Mouse (Mus musculus) heart, embryonic 11.5 days (tissue): ENCODE measurements around the gene Mrps18a. TPM values are rescaled to one million over a fixed set of nuclear protein-coding genes. Genes with fewer than 3 reads are reported as not detected.

ENCODE experiments used
- ATAC-seq: fragments of 200-750 bp; cut with Nextera tagmentation; replicated peaks from 2 replicates; pipeline ENCODE4 v1.8.0; 2017; ENCODE audit warnings: moderate library complexity; ENCODE audit not compliant: insufficient number of reproducible peaks, low FRiP score, low TSS enrichment
- H3K27ac ChIP-seq: fragments of 300-500 bp; sonication (generic); 2 replicates; pipeline ENCODE4 v1.5.1; 2014; ENCODE audit warnings: mild to moderate bottlenecking, low read depth, low read length
- H3K27me3 ChIP-seq: fragments of 300-500 bp; sonication (generic); 2 replicates; pipeline ENCODE4 v1.6.1; 2014; ENCODE audit warnings: mild to moderate bottlenecking, low read length, mixed read lengths; ENCODE audit not compliant: control insufficient read depth, insufficient read depth
- H3K36me3 ChIP-seq: fragments of 300-500 bp; sonication (generic); 2 replicates; pipeline ENCODE4 v1.6.1; 2014; ENCODE audit warnings: mild to moderate bottlenecking, low read length, moderate library complexity, mixed read lengths; ENCODE audit not compliant: control insufficient read depth, insufficient read depth
- H3K4me1 ChIP-seq: fragments of 300-500 bp; sonication (generic); 2 replicates; pipeline ENCODE4 v1.6.1; 2014; ENCODE audit warnings: low read length; ENCODE audit not compliant: control insufficient read depth, insufficient read depth
- H3K4me2 ChIP-seq: fragments of 300-500 bp; sonication (generic); 2 replicates; pipeline ENCODE4 v1.6.1; 2014; ENCODE audit warnings: mild to moderate bottlenecking, moderate library complexity
- H3K4me3 ChIP-seq: fragments of 300-500 bp; sonication (generic); 2 replicates; pipeline ENCODE4 v1.5.1; 2014; ENCODE audit warnings: low read depth, low read length
- H3K9ac ChIP-seq: fragments of 300-500 bp; sonication (generic); 2 replicates; pipeline ENCODE4 v1.6.1; 2014; ENCODE audit warnings: mild to moderate bottlenecking, low read depth, low read length, moderate library complexity
- H3K9me3 ChIP-seq: fragments of 300-500 bp; sonication (generic); replicated peaks from 2 replicates; pipeline ENCODE4 v1.6.1; 2016; ENCODE audit warnings: low read length; ENCODE audit not compliant: control insufficient read depth
- WGBS: fragments of 180-500 bp; shearing (Covaris S2); extraction: QIAGEN DNeasy Blood & Tissue Kit; methylation state at CpG from one replicate; pipeline ENCODE4 v1.1.7; 2014; ENCODE audit not compliant: insufficient replicate concordance; 5-methylcytosine and 5-hydroxymethylcytosine counted together
- polyA plus RNA-seq: library from polyadenylated mRNA; unstranded; fragments of >200 nt; fragmentation: Nextera tagmentation; extraction: Ambion mirVana; gene quantifications from 2 replicates; pipeline ENCODE4 v1.2.1, GENCODE M21; 2014

Mrps18a gene
- 118 and 123 TPM in 2 replicates for polyA plus RNA-seq

DNA sequence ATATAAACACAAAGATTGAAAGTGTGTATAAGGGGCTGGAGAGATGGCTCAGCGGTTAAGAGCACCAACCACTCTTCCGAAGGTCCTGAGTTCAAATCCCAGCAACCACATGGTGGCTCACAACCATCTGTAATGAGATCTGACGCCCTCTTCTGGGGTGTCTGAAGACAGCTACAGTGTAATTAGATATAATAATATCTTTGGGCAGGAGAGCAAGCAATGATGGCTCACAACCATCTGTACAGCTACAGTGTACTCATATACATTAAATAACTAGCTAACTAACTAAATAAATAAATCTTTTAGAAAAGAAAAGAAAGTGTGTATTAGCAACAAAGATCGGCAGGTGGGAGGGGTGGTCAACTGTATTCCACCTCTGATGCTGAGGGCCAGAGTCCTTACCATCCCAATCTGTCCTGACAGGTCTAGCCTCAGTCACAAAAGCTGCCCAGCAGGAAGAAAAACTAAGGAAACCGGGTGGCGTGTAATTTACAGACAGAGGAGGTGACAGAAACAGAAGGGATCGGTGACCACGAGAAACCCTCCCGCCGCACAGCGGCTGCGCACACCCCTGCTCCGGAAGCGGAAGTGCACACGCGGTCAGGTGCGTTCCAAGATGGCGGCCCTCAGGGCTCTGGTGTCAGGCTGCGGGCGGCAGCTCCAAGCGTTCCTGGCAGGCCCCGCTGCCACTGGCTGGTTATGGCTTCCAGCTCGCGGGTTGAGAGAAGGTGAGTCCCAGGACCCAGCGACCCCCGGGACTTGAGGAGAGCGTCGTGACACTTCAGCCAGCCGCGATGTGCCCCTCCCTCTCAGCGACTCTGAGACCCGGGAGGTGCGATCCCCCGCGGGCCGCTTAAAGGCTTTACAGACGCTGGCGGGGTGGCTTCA lies at the start of gene Mrps18a:
Gene Mrps18a (plus strand): TSS at position 585 of the 888 bp plus-strand sequence.
- H3K36me3 ChIP-seq: no peaks in the 10 kb centered on the region
- H3K27me3 ChIP-seq: peaks cover 3% of the 10 kb centered on the region; the same call in 1 of the 2 replicates
- peak within 1 kb of the TSS; percentile 92 for H3K4me2 ChIP-seq
- peak; percentile 81; the same call in 1 of the 2 replicates for ATAC-seq
- peaks cover 8% of the 10 kb centered on the region; the same call in 1 of the 2 replicates for H3K4me1 ChIP-seq
- 6% methylated on average over 38 of the region's 38 CpGs for WGBS
- H3K9me3 ChIP-seq: no peaks in the 10 kb centered on the region
- peak within 1 kb of the TSS; percentile 89 for H3K9ac ChIP-seq
- H3K4me3 ChIP-seq: peak within 1 kb of the TSS; percentile 95
- H3K27ac ChIP-seq: peak within 1 kb of the TSS; percentile 82

DNA sequence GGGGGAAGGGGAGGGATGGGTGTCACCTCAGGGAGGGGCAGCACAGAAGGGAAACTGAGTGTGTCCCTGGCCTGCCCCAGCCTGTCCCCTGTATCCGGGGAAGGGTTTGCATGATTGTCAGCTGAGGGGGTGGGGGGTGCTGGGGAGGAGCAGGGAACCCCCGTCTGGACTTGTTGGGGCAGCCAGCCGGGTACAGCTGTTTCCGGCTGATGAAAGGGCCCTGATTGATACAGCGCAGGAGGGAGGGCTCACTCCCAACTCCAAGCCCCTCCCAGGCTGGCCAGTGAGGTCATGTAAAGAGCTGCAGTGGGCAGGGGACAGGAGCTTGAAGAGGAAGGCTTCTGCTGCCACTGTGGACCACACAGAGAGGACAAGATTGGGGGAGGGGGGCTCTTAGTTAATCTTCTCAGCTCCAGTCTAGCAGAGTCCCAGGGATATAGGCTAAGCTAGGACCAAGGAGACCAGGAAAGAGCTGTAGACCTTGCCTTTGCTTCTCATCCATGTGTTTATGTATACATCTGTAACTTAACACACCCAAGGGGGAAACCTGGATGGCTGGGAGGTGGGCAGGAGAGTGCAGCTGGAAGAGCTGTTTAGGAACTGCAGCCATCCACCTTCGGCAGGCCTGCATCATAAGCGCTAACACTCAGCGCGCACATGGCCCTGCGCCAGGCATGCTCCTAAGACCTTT lies 47.4 kb upstream of the Mrps18a start:
- H3K27ac ChIP-seq: 0 out of 2 replicates have a peak overlapping the region, but pooled peaks have one; percentile 55
- WGBS: 19% methylated on average over 10 of the region's 10 CpGs
- no peaks in the 10 kb centered on the region for H3K9me3 ChIP-seq
- peak overlapping the region; percentile 47; the same call in 1 of the 2 replicates for H3K9ac ChIP-seq
- peak overlapping the region; percentile 7 for H3K4me2 ChIP-seq
- no peaks in the 10 kb centered on the region for H3K36me3 ChIP-seq
- no peaks in the 10 kb centered on the region for H3K27me3 ChIP-seq
- H3K4me3 ChIP-seq: no peak overlapping the region
- H3K4me1 ChIP-seq: peaks cover 13% of the 10 kb centered on the region
- peak; percentile 76 for ATAC-seq

DNA sequence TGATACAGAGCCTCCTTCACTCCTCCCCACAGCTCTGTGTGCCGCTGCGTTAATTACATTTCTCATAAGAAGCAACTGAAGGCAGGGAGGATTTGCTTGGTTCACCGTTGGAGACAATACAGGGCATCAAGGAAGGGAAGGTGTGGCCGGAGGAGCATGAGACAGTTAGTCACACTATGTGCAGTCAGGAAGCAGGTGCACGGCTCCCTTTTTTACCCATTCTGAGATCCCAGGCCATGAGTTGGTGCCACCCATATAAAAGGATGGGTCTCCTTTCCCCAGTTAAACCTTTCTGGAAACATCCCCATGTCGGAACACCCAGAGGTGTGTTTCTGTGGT lies 46.8 kb upstream of the Mrps18a start:
- WGBS: 48% methylated on average over 6 of the region's 6 CpGs
- Histone ChIP-seq H3K4me2 (peak overlapping the region; percentile 7), H3K27ac (0 out of 2 replicates have a peak overlapping the region, but pooled peaks have one; percentile 55), H3K4me3 (no peak overlapping the region), H3K4me1 (peaks cover 13% of the 10 kb centered on the region), H3K36me3 (no peaks in the 10 kb centered on the region), H3K27me3 (no peaks in the 10 kb centered on the region), H3K9me3 (no peaks in the 10 kb centered on the region), H3K9ac (peak overlapping the region; percentile 47; the same call in 1 of the 2 replicates)
- no peak for ATAC-seq

DNA sequence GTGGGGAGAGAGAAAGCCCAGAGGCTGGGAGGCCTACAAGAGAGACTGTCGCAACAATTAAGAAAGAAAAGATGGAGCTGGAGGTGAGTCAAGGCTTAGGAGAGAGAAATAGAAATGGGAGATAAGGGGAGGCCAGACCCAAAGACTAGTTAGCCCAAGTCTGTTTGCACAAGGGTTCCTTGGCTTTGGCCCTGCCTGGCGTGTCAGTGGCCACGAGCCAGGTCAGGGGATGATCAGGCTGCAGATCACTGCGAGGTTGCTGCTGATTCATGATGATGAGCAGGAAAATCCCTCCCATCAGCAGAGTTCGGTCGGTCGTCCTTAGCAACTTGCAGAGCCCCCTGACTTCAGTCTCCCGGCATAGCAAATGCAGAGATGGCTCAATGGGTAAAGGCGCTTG lies 40.7 kb upstream of the Mrps18a start:
- no peaks in the 10 kb centered on the region for H3K36me3 ChIP-seq
- H3K4me1 ChIP-seq: peaks cover 10% of the 10 kb centered on the region; the same call in 1 of the 2 replicates
- no peak for ATAC-seq
- no peaks in the 10 kb centered on the region for H3K27me3 ChIP-seq
- H3K4me2 ChIP-seq: no peak overlapping the region
- no peaks in the 10 kb centered on the region for H3K9me3 ChIP-seq
- no peak overlapping the region for H3K9ac ChIP-seq
- H3K4me3 ChIP-seq: no peak overlapping the region
- WGBS: 75% methylated on average over 9 of the region's 9 CpGs
- H3K27ac ChIP-seq: no peak overlapping the region

DNA sequence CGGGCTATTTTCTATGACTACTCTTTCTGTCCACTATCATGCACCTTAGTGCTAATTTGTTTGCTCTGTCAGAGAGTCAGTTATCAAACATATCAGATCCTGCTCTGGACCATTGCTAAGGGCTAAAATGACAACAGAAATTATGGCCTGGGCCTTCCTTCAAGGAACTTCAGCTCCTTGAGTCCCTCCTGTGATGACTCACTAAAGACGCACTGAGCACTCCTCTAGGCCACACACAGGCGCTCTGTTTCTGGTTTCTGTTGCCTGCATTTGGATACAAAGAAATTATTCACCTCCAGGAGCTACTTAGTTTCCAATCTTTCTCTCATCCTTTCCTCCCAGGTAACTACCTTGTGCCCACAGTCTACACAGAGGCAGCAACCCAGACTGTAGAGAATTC lies 39.3 kb upstream of the Mrps18a start:
- no peak overlapping the region for H3K27ac ChIP-seq

DNA sequence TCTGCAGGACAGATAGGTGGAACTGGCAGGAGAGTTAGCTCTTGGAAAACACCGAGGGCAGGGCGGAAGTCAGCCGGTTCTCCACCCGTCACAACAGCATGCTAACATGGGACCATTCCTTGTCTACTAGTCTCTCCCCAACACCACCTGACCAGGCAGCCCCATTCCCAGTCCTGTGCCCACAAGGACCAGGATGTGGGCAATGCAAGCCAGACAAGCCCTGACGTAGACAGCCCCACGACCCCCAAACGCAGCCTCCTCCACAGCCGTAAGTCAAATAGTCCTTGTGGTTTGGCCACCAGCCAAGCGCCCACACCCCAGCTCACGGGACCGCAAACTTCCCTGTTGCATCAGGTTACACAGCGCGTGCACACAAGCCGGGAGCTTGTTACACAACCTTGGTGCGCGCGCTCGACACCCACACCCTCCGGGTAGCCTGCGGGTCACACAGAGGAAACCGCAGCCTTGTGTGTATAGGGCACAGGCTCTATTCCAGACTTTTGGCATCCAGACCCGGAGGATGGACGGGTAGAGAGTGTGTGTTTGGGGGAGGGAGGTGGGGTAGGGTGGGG lies 37.0 kb upstream of the Mrps18a start:
- no peak overlapping the region for H3K4me3 ChIP-seq
- no peak overlapping the region for H3K27ac ChIP-seq
- no peak overlapping the region for H3K9ac ChIP-seq

More for the DNA sequence above, 39.3 kb upstream of the Mrps18a start:
- H3K9ac ChIP-seq: no peak overlapping the region
- no peak overlapping the region for H3K4me3 ChIP-seq
- H3K4me2 ChIP-seq: no peak overlapping the region
- 78% methylated on average over 3 of the region's 3 CpGs for WGBS
- no peaks in the 10 kb centered on the region for H3K9me3 ChIP-seq
- H3K27me3 ChIP-seq: no peaks in the 10 kb centered on the region
- H3K36me3 ChIP-seq: no peaks in the 10 kb centered on the region
- no peak for ATAC-seq
- peaks cover 10% of the 10 kb centered on the region; the same call in 1 of the 2 replicates for H3K4me1 ChIP-seq

DNA sequence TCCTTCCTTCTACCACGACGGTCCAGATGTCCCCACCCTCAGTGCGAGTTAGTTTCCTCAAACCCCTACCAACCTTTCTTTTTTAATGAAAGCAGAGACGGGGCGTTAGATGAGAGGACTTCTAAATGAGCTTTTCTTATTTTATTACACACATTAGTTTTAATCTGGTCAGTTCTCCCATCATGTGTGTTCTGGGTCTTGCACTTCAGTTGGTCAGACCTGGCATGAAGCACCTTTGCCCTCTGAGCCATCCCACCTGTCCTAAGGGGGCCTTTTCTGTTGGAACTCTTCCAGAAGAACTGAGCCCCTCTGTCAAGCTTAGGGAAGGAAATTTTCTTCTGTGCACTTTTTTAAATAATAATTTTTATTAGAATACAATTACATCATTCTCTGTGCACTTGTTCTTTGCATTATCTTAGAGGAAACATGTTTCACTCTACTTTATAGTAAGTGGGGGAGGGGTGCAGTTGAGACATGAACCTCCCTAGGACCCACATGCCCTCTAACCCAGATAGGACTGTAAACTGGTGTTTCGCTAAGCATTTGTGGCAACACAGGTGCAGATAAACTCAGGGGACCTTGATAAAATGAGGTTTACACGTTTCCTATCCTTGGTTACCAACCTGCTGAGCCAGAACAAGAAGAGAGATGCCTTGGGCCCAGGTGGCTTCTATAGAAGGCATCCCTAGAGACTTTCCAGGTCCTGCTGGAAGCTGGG lies 36.2 kb upstream of the Mrps18a start:
- WGBS: 67% methylated on average over 7 of the region's 7 CpGs
- Histone ChIP-seq H3K9me3 (no peaks in the 10 kb centered on the region), H3K4me3 (no peak overlapping the region), H3K27ac (no peak overlapping the region), H3K9ac (no peak overlapping the region), H3K27me3 (no peaks in the 10 kb centered on the region), H3K4me2 (peak overlapping the region; percentile 53), H3K36me3 (no peaks in the 10 kb centered on the region), H3K4me1 (peaks cover 10% of the 10 kb centered on the region; the same call in 1 of the 2 replicates)
- ATAC-seq: no peak

More for the DNA sequence above, 37.0 kb upstream of the Mrps18a start:
- Histone ChIP-seq H3K4me2 (peak overlapping the region; percentile 53), H3K9me3 (no peaks in the 10 kb centered on the region), H3K4me1 (peaks cover 10% of the 10 kb centered on the region; the same call in 1 of the 2 replicates), H3K27me3 (no peaks in the 10 kb centered on the region), H3K36me3 (no peaks in the 10 kb centered on the region)
- ATAC-seq: peak; percentile 65
- 44% methylated on average over 23 of the region's 23 CpGs for WGBS

DNA sequence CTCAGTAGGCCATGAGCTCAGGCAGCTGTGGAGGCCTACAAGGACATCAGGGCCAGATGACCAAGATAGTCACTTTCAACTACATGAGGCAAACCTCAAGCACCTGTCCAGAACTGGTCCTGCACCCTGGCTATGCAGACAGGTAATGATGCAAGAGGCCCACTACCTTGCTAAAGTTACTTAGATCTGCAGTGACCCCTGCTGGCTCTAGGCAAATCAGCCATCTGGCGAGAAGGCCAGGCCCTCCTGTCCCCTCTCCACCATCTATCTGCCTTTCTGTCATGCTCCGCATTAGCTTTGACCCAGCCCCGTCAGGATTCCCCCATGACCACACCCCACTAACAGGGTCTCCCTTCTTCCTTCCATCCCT lies 35.7 kb upstream of the Mrps18a start:
- ATAC-seq: no peak
- H3K4me2 ChIP-seq: no peak overlapping the region

More for the DNA sequence above, 35.7 kb upstream of the Mrps18a start:
- Histone ChIP-seq H3K9ac (no peak overlapping the region), H3K27me3 (no peaks in the 10 kb centered on the region), H3K27ac (no peak overlapping the region), H3K4me1 (peaks cover 10% of the 10 kb centered on the region; the same call in 1 of the 2 replicates), H3K4me3 (no peak overlapping the region), H3K9me3 (no peaks in the 10 kb centered on the region), H3K36me3 (no peaks in the 10 kb centered on the region)
- WGBS: 33% methylated on average over 3 of the region's 3 CpGs
